Mouse (Mus musculus) cerebellum, postnatal 36 days (tissue): ENCODE measurements around the gene Tctex1d2.

Source experiments
- DNase-seq, 2 experiments: peaks; one replicate each; pipeline ENCODE4 v3.0.0; 2021 to 2022; ENCODE audit warnings: mixed read lengths in 2 of 2

Tctex1d2 gene

GRCm38 (mm10) chr16:32419517-32420483 lies at the start of gene Tctex1d2:
Gene Tctex1d2, plus strand, starts transcription at chr16:32419702.
- peak; percentile 94 for DNase-seq

- DNase-seq, result peak; percentile 18 to 24
Observed at GRCm38 (mm10) chr16:32371351-32371750, 48.2 kb upstream of the Tctex1d2 start.

GRCm38 (mm10) chr16:32379575-32379974 lies 39.9 kb upstream of the Tctex1d2 start:
- no peak for DNase-seq

- DNase-seq, result no peak
Observed at GRCm38 (mm10) chr16:32382901-32383300, 36.6 kb upstream of the Tctex1d2 start.

GRCm38 (mm10) chr16:32384885-32385284 lies 34.6 kb upstream of the Tctex1d2 start:
- no peak for DNase-seq

GRCm38 (mm10) chr16:32386826-32387225 lies 32.7 kb upstream of the Tctex1d2 start:
- DNase-seq, result no peak

GRCm38 (mm10) chr16:32389049-32389448 lies 30.5 kb upstream of the Tctex1d2 start:
- no peak for DNase-seq

GRCm38 (mm10) chr16:32389841-32390240 lies 29.7 kb upstream of the Tctex1d2 start:
- DNase-seq, result no peak

- DNase-seq, result no peak
Observed at GRCm38 (mm10) chr16:32390882-32391281, 28.6 kb upstream of the Tctex1d2 start.

GRCm38 (mm10) chr16:32395679-32396540 lies 23.6 kb upstream of the Tctex1d2 start:
- no peak for DNase-seq

- DNase-seq, result no peak
Observed at GRCm38 (mm10) chr16:32396541-32396835, 23.0 kb upstream of the Tctex1d2 start.

GRCm38 (mm10) chr16:32398206-32398605 lies 21.3 kb upstream of the Tctex1d2 start:
- no peak for DNase-seq

- no peak for DNase-seq
Observed at GRCm38 (mm10) chr16:32400267-32400666, 19.2 kb upstream of the Tctex1d2 start, which contains the start of gene Tm4sf19. Gene Tm4sf19, plus strand, starts transcription at chr16:32400506.

- DNase-seq, result no peak
Observed at GRCm38 (mm10) chr16:32401335-32401965, 18.1 kb upstream of the Tctex1d2 start.

- no peak for DNase-seq
Observed at GRCm38 (mm10) chr16:32402818-32403217, 16.7 kb upstream of the Tctex1d2 start.

GRCm38 (mm10) chr16:32405716-32406115 lies 13.8 kb upstream of the Tctex1d2 start:
- DNase-seq, result no peak

- no peak for DNase-seq
Observed at GRCm38 (mm10) chr16:32406671-32407070, 12.8 kb upstream of the Tctex1d2 start.

GRCm38 (mm10) chr16:32407730-32408129 lies 11.8 kb upstream of the Tctex1d2 start:
- no peak for DNase-seq

- no peak for DNase-seq
Observed at GRCm38 (mm10) chr16:32417457-32417856, 2.0 kb upstream of the Tctex1d2 start.

GRCm38 (mm10) chr16:32427506-32427905 lies 8.0 kb downstream of the Tctex1d2 start:
- DNase-seq, result no peak

GRCm38 (mm10) chr16:32430474-32431046 lies 11.1 kb downstream of the Tctex1d2 start, which contains the start of gene Pcyt1a:
Gene Pcyt1a, plus strand, starts transcription at chr16:32430921.
- DNase-seq, result peak; percentile 88 to 90

- DNase-seq, result no peak
Observed at GRCm38 (mm10) chr16:32431047-32431591, 11.6 kb downstream of the Tctex1d2 start.
